Mouse (Mus musculus) left cerebral cortex, postnatal 36 days (tissue): ENCODE data around the gene Nfe2l2. TPM values are rescaled to one million over a fixed set of nuclear protein-coding genes. Genes with fewer than 3 reads are reported as not detected.
"Not testable (repeated sequence)": the region's sequence is repeated elsewhere in the genome, so short reads cannot be mapped to it uniquely, and the experiment has no call there.

Experiments used
- DNase-seq, 2 experiments: peaks; one replicate each; pipeline ENCODE4 v3.0.0; 2021 to 2022; ENCODE audit warnings: low spot score in 2 of 2, mixed read lengths in 1 of 2
- intact Hi-C: fragments of 180-260 bp; cut with DNase I; formaldehyde crosslinking; loops from one replicate; pipeline ENCODE4 v1.15.1; 2025
- total RNA-seq, 2 experiments: library from RNA; stranded (reverse); gene quantifications; 2 replicates each; pipeline ENCODE4 v1.2.3; 2021

Gene Nfe2l2
- total RNA-seq, 2 experiments from 2014 or later, result 11.7 to 12.3 TPM

GRCm38 (mm10) chr2:75658727-75659628, 45.5 kb downstream of the Nfe2l2 start, which contains the start of gene Hnrnpa3:
Hnrnpa3 (plus strand) TSS chr2:75659261.
- peak; percentile 99 to 100 for DNase-seq
- intact Hi-C loops, result loop anchor here (2.0 to 5.0 kb wide), 2 partner anchors 43 to 50 kb away; partner anchors contain the start of gene Nfe2l2

GRCm38 (mm10) chr2:75657907-75658691, 46.3 kb downstream of the Nfe2l2 start:
- intact Hi-C loops, result loop anchor here (2.0 to 5.0 kb wide), 2 partner anchors 44 to 49 kb away; partner anchors contain the start of gene Nfe2l2
- no peak for DNase-seq

GRCm38 (mm10) chr2:75656924-75657323, 47.5 kb downstream of the Nfe2l2 start:
- no peak for DNase-seq
- intact Hi-C loops, result loop anchor here (5.0 kb wide), 1 partner anchor 45 kb away; the partner anchor contains the start of gene Nfe2l2

- intact Hi-C loops, result loop anchor here (5.0 kb wide), 1 partner anchor 48 kb away; the partner anchor contains the start of gene Nfe2l2
- no peak for DNase-seq
These were observed 49.8 kb downstream of the Nfe2l2 start for GRCm38 (mm10) chr2:75654679-75655078.

DNA sequence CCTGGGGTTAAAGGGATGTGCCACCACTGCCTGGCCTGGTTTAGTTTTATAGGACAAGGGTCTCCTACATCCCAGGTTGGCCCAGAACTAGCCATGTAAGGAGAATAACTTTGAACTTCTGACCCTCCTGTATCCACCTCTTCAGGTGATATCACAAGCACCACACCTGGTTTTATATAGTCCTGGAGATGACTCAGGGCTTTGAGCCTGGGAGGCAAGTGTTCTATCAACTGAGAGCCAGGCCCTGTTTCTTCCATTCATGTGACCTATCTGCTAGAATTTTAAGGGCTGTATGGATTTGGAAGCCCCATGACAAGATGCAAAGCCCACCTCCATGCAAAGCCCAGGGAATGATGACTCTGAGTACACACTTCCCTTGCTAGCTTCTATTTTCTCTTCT, 51.3 kb downstream of the Nfe2l2 start:
- intact Hi-C loops, result no loop called here
- DNase-seq, result no peak

DNA sequence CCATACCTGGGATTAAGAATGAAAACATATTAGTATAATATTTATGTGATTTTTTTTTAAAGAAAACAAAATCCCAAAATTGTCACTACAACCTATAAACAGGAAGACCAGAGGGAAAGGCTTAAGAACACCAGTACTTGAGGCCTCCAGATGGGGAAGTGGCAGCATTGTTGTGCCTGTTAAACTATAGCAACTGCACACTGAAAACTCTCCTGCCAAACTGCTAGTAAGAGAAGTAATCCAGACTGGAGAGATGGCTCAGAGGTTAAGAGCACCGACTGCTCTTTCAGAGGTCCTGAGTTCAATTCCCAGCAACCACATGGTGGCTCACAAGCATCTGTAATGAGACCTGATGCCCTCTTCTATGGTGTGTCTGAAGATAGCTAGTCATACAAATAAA, 54.0 kb downstream of the Nfe2l2 start:
- no peak for DNase-seq
- intact Hi-C loops, result no loop called here

GRCm38 (mm10) chr2:75645251-75645650, 59.2 kb downstream of the Nfe2l2 start:
- no peak for DNase-seq
- intact Hi-C loops, result no loop called here

GRCm38 (mm10) chr2:75643950-75644349, 60.5 kb downstream of the Nfe2l2 start:
- intact Hi-C loops, result no loop called here
- no peak for DNase-seq

DNA sequence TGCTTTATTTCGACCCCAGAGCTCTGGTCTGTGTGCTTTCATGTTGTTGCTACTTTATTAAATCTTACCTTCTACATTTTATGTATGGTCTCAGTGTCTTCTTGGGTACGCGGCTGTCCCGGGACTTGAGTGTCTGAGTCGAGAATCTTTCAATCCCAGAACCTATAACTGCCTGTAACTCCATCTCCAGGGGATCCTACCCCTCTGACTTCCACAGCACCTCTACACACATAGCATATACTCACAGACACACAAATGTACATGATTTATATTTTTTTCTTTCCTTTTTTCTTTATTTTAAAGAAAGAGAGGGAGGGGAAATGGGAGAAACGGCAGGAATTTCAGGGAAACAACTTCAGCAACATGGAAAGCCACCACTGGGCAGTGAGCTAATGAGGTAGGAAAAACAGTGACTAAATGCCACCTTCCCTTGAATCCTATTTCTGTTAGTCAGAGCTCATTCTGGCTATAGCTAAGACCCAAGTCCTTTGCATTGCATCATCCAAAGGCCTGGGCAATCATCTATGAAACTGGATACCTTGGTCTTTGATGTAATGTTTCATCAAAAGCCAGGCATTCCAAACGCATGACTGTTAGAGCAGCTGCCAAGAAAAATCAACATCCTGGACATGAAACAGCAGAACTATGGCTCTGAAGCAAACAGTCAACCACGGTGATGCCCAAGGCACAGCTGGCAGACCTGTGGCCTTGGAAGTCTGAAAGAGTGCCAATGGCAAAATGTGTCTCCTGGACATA, 61.5 kb downstream of the Nfe2l2 start:
- DNase-seq, result no peak
- intact Hi-C loops, result no loop called here

GRCm38 (mm10) chr2:75642312-75642711, 62.1 kb downstream of the Nfe2l2 start:
- intact Hi-C loops, DNase-seq: not testable (repeated sequence)

DNA sequence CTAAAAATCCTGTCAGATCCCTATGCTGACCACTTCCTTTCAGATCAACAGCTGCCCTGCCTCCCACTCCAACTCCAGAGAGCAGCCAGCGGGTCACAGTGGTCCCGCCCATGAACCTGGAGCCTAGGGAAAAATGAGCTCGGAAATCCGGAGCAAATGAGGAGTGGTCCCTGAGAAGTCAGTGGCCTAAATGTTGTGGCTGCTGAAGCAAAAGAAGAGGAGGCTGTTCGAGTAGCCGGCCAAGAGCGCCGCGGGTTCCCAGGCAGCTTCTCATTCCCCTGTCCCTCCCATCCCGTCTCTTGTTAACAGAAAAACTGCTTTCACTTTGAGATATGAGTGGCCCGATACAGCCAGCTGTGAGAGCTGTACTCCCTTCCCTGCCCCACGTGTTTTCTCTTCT, 64.9 kb downstream of the Nfe2l2 start:
- intact Hi-C loops, result not testable (repeated sequence)

DNA sequence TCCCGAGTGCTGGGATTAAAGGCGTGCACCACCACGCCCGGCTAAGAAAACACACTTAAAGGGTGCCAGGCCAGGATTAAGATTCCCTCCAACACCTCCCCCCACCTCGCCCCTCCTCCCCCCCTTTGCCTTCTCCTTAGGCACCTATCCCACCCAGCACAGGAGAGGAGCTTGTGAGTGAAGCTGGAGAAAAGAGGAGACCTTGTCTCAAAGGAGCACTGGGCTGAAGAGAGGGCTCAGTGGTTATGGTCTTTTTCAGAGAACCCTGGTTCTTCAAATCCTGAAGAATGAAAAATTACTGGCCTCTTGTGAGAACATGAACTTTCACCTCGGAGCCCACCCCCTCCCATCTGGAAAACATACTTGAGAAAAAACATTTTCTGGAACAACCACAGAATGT, 66.6 kb downstream of the Nfe2l2 start:
- intact Hi-C loops, result not testable (repeated sequence)

More for the DNA sequence above, 64.9 kb downstream of the Nfe2l2 start:
- DNase-seq, result not testable (repeated sequence)

GRCm38 (mm10) chr2:75637361-75637760, 67.1 kb downstream of the Nfe2l2 start:
- intact Hi-C loops, result no loop called here
- DNase-seq, result no peak

More for the DNA sequence above, 66.6 kb downstream of the Nfe2l2 start:
- DNase-seq, result not testable (repeated sequence)

DNA sequence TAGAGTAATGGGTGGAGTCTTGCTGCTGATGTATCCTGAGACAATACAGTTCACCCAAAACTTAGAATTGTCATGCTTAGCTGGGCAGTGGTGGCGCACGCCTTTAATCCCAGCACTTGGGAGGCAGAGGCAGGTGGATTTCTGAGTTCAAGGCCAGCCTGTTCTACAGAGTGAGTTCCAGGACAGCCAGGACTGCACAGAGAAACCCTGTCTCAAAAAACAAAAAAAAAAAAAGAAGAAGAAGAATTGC, 67.5 kb downstream of the Nfe2l2 start:
- DNase-seq, intact Hi-C loops: not testable (repeated sequence)

DNA sequence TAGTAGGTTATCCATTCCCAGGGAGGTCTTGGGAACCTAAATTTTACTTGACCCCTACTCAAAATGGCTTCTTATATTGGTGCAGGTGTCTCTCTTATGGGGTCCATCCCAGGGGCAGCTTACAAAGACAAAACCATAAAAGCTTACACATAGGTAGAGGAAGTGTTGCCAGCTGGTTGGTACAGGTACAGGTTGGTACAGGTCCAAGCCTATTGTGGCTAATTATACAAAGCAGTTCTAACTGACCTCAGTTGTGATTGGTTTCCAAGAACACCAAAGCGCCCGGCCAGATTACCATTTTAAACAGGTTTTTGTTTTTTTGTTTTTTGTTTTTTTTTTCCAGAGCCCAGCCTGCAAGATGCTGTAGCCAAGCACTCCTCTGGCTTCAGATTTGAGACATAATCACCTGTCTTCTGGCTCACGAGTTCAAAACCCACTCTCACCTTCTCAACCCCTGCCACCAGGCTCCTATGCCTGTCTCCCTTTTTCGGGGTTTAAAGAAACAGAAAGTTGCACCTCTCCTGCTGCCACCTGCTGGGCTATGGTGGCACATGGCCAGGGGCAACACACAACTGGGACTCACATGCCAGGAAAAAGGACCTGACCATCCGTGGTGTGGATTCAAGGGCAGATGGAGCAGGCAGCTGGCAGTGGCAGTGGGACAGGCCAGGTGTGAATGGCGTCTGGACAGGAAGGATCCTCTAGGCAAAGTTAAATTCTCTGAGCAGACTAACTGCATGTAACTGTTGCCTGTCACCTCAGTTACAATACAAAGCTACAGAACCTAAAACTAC, 68.0 kb downstream of the Nfe2l2 start:
- no peak for DNase-seq
- intact Hi-C loops, result no loop called here

DNA sequence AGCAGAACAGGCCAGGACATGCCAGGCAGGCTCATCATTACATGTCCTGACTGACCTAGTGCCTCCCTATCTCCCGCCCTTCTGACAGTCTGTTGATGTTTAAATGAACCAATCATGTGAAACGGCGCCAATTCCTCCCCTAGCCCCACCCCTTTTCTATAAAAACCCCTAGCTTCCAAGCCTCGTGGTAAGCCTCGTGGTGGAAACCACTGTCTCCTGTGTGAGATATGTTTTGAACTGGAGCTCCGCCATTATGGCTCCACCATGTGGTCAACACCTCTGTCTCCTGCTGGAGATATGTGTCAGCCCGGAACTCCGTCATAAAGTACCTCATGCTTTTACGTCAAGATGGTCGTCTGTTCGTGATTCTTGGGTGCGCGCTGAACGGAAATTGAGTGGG, 70.0 kb downstream of the Nfe2l2 start:
- intact Hi-C loops, DNase-seq: not testable (repeated sequence)

DNA sequence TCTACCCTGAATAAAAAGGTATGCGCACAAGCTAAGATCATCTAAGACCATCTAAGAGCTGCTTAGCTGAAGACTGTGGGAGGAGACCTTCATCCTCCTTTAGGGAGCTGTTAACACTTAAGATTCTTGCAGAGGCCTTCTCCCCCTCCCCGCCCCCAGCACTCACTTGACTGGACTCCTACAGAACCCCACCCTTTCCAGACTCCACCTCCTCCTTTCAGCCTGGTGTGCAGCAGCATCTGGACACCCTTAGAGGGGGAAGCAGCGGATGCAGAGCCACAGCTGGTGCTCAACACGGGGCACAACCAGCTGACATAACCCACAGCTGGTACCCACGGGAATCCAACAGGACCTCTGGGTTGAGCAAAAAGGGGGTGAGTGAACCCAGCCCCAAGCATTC, 70.7 kb downstream of the Nfe2l2 start:
- intact Hi-C loops, result no loop called here
- no peak for DNase-seq

DNA sequence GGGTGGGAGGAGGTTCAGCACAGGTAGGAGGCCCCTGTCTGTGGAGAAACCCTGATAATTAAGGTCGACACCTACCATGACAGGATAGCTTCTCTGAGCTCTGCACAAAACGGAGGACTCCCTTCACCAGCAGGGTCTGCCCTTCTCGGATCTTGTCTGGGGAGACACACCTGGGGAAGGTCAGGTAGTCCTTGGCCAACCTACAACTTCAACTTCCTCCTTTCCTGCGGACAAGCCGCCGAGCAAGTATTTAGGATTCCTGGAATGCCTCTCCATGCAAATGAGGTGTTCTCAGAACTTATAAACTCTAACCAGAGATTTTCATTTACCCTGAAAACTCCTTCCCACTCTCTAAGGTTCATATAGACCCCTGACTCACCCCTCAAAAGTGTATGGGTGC, 71.1 kb downstream of the Nfe2l2 start:
- DNase-seq, result no peak
- intact Hi-C loops, result no loop called here

DNA sequence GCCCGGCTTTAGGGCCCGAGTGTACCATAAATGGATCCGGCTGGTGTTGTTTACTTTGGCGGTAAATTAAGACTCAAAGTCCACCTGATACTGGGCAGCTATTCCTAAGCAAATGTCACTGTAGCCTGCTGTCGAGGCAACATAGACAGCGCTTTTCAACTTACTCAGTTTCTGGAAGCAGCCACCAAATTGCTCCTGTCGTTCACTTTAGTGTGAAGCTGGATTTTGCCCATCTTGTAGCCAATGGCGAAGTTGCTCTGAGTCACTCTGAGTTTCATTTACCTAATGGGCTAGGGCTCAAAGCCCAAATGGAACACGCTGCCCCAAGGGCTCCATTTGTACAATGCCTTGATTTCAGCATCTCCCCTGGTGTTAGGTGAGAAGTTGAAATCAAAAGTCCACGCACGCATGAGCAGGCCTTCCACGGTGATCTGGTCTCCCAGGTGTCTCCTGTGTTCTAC, 71.7 kb downstream of the Nfe2l2 start:
- intact Hi-C loops, result no loop called here
- no peak for DNase-seq
